Mouse (Mus musculus): ENCODE data around the gene Lce3c.

Lce3c gene

DNA sequence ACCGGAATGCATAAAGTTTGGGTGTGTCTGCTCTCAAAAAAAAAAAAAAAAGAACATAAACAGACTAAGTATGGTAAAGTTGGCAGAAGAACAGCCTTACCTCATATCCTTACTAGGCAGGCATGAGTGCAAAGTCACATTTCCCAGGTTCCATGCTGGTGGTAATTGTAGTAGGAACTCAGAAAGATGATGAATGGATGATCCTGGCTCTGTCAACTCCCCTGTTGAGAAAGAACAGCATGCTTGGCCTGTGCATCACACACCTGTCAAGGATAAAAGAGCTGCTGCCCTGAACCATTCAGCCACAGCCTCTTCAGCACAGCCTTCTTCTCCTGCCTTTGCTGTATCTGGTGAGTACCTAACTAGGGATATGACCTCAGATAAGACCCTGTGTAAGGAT, at the start of gene Lce3c:
Lce3c (plus strand) TSS at position 301 of the 400 bp plus-strand sequence.
- in situ Hi-C loops (cut with MboI, MseI), result no loop called here

- in situ Hi-C loops (cut with MboI, MseI), result no loop called here
Observed at GRCm38 (mm10) chr3:92894489-92894888, 49.8 kb upstream of the Lce3c start.

DNA sequence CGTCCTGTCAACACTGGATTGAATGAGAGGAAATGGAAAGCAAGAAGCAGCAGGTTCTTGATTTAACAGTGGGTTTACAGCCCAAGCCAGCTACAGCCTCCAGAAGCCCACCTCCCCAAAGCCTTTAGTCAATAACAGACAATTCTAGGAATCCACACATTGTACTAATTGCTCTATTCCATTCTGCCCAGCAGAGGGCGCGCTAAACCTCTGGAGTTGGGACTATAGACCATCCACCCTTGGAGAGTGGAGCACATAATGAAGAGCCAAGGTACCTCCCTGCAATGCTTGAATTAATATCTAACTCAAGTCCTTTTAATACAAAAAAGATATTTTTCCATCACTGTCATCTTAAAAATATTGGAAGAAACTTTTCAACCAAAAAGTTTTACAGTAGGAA, 41.3 kb upstream of the Lce3c start:
- in situ Hi-C loops (cut with MboI, MseI), result no loop called here

GRCm38 (mm10) chr3:92903640-92904039, 40.6 kb upstream of the Lce3c start:
- in situ Hi-C loops (cut with MboI, MseI), result no loop called here

- in situ Hi-C loops (cut with MboI, MseI), result no loop called here
Observed at GRCm38 (mm10) chr3:92905182-92905581, 39.1 kb upstream of the Lce3c start.

DNA sequence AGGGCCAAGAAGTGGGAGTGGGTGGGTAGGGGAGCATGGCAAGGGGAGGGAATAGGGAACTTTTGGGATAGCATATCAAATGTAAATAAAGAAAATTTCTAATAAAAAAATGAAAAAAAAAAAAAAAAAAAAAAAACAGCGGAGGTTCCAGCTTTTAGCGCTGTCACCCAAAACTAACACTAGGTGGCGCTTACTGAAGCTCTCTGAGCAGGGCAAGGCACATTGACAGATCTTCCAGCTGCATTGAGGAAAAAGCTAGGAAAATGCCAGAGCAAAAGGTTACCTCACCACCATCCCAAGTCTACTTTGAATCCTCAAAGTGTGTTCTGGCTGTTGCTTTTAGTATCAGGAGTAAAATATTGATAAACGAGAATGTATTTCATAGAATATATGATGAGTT, 36.7 kb upstream of the Lce3c start:
- in situ Hi-C loops (cut with MboI, MseI), result no loop called here

DNA sequence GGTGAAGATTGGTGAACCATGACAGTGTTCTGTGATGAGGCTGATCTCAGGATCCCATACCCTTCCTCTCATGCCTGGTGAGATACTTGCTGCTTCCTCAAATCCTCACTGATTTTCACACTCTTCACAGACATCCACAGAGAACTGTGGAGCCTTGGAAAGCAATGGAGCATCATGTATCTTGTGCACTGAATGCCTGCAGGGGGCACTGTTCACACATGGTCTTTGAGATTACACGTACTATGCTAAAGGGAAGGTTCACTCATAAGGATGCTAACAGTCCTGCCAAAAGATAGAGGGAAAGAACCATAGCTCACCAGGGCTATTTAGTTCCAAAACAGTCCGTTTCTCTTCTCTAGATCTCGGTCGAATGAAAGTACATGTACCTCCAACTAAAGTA, 23.9 kb upstream of the Lce3c start:
- in situ Hi-C loops (cut with MboI, MseI), result no loop called here

GRCm38 (mm10) chr3:92926130-92926529, 18.2 kb upstream of the Lce3c start, which contains the start of gene Lce3a:
Gene Lce3a, minus strand, starts transcription at chr3:92926230.
- in situ Hi-C loops (cut with MboI, MseI), result no loop called here

DNA sequence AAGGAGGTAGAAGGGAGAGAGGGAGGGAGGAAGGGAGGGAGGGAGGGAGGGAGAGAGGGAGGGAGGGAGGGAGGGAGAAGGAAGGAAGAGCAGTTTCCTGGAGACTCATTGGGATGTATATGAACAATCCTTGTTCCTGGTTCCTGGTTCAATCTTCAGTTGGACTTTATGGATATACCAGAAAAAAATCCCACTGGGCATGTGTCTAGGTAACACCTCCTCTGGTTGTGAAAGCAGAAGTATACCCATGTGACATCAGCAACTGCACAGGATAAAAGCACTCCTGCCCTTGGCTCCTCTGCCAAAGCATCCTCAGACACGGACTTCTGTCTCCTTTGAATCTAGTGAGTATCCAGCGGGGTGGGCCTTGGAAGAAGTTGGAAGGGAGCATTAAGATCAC, 11.6 kb upstream of the Lce3c start, which contains the start of gene Lce3b:
Lce3b (plus strand) TSS at position 301 of the 400 bp plus-strand sequence.
- in situ Hi-C loops (cut with MboI, MseI), result no loop called here

DNA sequence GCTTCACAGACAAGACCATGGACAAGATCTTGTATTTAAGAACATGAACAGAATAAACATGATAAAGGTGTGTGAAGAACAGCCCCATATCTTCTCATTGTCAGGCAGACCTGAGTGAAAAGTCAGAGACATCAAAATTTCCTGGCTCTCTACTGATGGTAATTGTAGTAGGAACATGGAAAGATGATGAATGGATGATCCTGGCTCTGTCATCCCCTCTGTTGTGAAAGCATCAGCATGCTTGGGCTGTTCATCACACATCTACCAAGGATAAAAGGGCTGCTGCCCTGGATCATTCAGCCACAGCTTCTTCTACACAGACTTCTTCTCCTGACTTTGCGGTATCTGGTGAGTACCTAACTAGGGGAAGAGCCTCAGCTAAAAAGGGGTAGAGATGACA, 12.8 kb downstream of the Lce3c start, which contains the start of gene Lce3d:
Lce3d (plus strand) TSS at position 301 of the 400 bp plus-strand sequence.
- in situ Hi-C loops (cut with MboI, MseI), result no loop called here

DNA sequence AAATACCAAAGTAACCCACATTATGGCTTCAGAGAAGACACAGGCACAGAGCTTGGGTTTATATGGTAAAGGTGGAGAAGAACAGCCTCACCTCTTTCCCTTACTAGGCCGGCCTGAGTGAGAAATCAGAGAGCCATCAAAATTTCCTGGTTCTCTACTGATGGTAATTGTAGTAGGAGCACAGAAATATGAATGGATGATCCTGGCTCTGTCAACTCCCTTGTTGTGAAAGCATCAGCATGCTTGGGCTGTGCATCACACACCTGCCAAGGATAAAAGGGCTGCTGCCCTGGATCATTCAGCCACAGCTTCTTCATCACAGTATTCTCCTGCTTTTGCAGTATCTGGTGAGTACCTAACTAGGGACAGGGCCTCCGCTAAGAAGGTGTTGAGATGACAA, 22.5 kb downstream of the Lce3c start, which contains the start of gene Lce3e:
Lce3e (plus strand) TSS at position 301 of the 400 bp plus-strand sequence.
- in situ Hi-C loops (cut with MboI, MseI), result no loop called here

DNA sequence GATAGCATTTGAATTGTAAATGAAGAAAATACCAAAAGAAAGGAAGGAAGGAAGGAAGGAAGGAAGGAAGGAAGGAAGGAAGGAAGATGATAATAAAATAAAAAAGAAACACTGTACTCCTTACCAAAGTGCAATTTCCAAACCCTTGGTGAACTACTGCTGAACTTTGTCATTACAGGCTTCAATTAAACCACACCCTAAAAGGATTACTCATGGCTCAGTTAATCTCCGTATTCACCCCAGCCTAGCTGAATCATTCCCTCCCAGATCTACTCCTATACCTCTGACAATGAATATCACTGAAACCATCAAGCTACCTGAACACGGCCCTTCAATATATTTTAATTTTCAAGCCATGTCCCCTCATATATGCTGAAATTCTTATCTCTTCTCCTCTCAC, 34.2 kb downstream of the Lce3c start:
- in situ Hi-C loops (cut with MboI, MseI), result no loop called here

DNA sequence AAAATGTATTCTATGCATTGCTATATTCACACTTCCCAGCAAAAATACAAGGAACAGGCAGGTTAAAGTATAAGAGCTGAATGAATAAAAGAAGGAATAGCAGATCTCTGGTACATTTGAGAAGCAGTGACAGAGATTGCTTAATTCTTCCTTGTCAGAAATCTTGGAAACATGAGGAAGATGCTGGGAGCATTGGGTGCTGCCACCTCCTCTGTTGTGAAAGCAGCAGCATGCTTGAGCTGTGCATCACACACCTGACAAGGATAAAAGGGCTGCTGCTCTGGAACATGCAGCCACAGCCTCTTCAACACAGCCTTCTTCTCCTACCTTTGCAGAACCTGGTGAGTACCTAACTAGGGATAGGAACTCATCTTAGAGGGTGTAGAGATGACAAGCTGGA, 47.6 kb downstream of the Lce3c start, which contains the start of gene Lce3f:
Lce3f (plus strand) TSS at position 301 of the 400 bp plus-strand sequence.
- in situ Hi-C loops (cut with MboI, MseI), result no loop called here

Measured in T-helper 2 cell (primary cell).